Mouse (Mus musculus) erythroblast, embryonic 14.5 days (primary cell): ENCODE results near the gene Por. TPM values are rescaled to one million over a fixed set of nuclear protein-coding genes. Genes with fewer than 3 reads are reported as not detected.

Experiments
- H3K27me3 ChIP-seq: 2 replicates; pipeline ENCODE4 v1.6.1; 2012; ENCODE audit warnings: inconsistent platforms; ENCODE audit not compliant: control insufficient read depth
- H3K36me3 ChIP-seq: 2 replicates; pipeline ENCODE4 v1.6.1; 2012; ENCODE audit warnings: mild to moderate bottlenecking, inconsistent platforms; ENCODE audit not compliant: control insufficient read depth
- H3K4me1 ChIP-seq: 2 replicates; pipeline ENCODE4 v1.6.1; 2012; ENCODE audit warnings: inconsistent platforms; ENCODE audit not compliant: control insufficient read depth
- H3K4me3 ChIP-seq: replicated peaks from 2 replicates; pipeline ENCODE3; 2012; ENCODE audit warnings: moderate library complexity, mild to moderate bottlenecking, inconsistent platforms
- H3K9me3 ChIP-seq: 2 replicates; pipeline ENCODE4 v1.6.1; 2012; ENCODE audit warnings: low read length, inconsistent platforms, mixed read lengths; ENCODE audit not compliant: control insufficient read depth
- GATA1 ChIP-seq: IDR thresholded peaks from 2 replicates; pipeline ENCODE4 v1.6.1; 2012; ENCODE audit warnings: low read length, inconsistent platforms, mixed read lengths
- TAL1 ChIP-seq: IDR thresholded peaks from 3 replicates; pipeline ENCODE4 v1.6.1; 2012; ENCODE audit warnings: low read length, inconsistent platforms, mixed read lengths
- polyA plus RNA-seq: library from polyadenylated mRNA; stranded (reverse); fragments of >175 nt; gene quantifications from 2 replicates; pipeline ENCODE4 v1.2.3, GENCODE M21; 2012

Por gene
- polyA plus RNA-seq, 1 experiment, result 2.5 TPM

GRCm38 (mm10) chr5:135639760-135640458, 29.9 kb upstream of the Por start:
- TF ChIP-seq TAL1, result no peak
- TF ChIP-seq GATA1, result no peak
- Histone ChIP-seq H3K36me3 (peaks cover 13% of the 10 kb centered on the region), H3K4me1 (peaks cover 17% of the 10 kb centered on the region), H3K9me3 (no peaks in the 10 kb centered on the region), H3K27me3 (no peaks in the 10 kb centered on the region), H3K4me3 (no peak overlapping the region)

DNA sequence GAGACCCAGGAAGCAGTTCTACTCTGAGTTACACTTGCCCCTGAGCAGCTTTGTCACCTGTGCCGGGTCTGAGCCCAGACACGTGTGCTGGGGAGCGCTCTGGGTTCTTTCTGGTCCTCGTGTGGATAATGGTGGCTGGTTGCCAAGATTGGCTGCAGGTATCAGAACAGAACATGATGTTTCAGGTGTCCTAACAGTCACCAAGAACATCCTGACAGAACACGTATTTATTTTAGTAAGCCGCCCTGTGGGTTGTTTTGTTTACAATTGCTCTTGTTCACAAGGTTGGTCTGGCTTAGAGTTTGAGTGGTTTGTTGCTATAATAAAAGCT, 29.4 kb upstream of the Por start:
- Histone ChIP-seq H3K9me3 (no peaks in the 10 kb centered on the region), H3K27me3 (no peaks in the 10 kb centered on the region), H3K4me3 (no peak overlapping the region), H3K4me1 (peaks cover 17% of the 10 kb centered on the region), H3K36me3 (peaks cover 13% of the 10 kb centered on the region)
- TF ChIP-seq GATA1 (no peak), TAL1 (no peak)

DNA sequence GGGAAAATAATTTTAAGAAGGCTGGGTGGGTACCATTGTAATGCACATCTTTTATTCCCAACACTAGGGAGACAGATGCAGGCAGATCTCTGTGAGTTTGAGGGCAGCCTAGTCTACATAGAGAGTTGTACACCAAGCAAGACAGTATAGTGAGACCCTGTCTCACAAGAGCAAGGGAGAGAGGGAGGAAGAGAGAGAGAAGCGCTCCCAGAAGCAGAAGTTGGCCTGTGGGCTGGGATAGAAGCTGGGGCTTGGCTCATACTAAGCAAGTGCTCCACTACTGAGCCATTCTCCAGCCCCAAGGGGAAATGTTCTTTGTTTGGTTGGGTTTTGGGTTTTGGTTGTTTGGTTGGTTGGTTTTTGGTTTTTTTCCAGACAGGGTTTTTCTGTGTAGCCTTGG, 28.8 kb upstream of the Por start:
- H3K27me3 ChIP-seq, result no peaks in the 10 kb centered on the region
- TF ChIP-seq TAL1 (no peak), GATA1 (no peak)
- peaks cover 17% of the 10 kb centered on the region for H3K4me1 ChIP-seq
- no peaks in the 10 kb centered on the region for H3K9me3 ChIP-seq
- H3K36me3 ChIP-seq, result peaks cover 10% of the 10 kb centered on the region
- no peak overlapping the region for H3K4me3 ChIP-seq

GRCm38 (mm10) chr5:135642686-135643551, 26.9 kb upstream of the Por start:
- no peak for TF ChIP-seq TAL1
- TF ChIP-seq GATA1, result no peak
- peaks cover 5% of the 10 kb centered on the region; the same call in 1 of the 2 replicates for H3K36me3 ChIP-seq
- peaks cover 17% of the 10 kb centered on the region for H3K4me1 ChIP-seq
- no peak overlapping the region for H3K4me3 ChIP-seq
- no peaks in the 10 kb centered on the region for H3K9me3 ChIP-seq
- no peaks in the 10 kb centered on the region for H3K27me3 ChIP-seq

GRCm38 (mm10) chr5:135643552-135643842, 26.3 kb upstream of the Por start:
- no peaks in the 10 kb centered on the region for H3K9me3 ChIP-seq
- H3K4me3 ChIP-seq, result no peak overlapping the region
- H3K4me1 ChIP-seq, result peaks cover 17% of the 10 kb centered on the region
- TF ChIP-seq TAL1, result no peak
- TF ChIP-seq GATA1, result no peak
- H3K27me3 ChIP-seq, result no peaks in the 10 kb centered on the region
- peaks cover 5% of the 10 kb centered on the region; the same call in 1 of the 2 replicates for H3K36me3 ChIP-seq

GRCm38 (mm10) chr5:135643869-135644268, 26.0 kb upstream of the Por start:
- Histone ChIP-seq H3K27me3 (no peaks in the 10 kb centered on the region), H3K36me3 (peaks cover 4% of the 10 kb centered on the region; the same call in 1 of the 2 replicates), H3K9me3 (no peaks in the 10 kb centered on the region), H3K4me3 (no peak overlapping the region), H3K4me1 (peaks cover 17% of the 10 kb centered on the region)
- no peak for TF ChIP-seq GATA1
- TF ChIP-seq TAL1, result no peak

GRCm38 (mm10) chr5:135645330-135645729, 24.5 kb upstream of the Por start:
- H3K36me3 ChIP-seq, result peaks cover 2% of the 10 kb centered on the region; the same call in 1 of the 2 replicates
- H3K4me1 ChIP-seq, result peaks cover 11% of the 10 kb centered on the region
- TF ChIP-seq TAL1 (no peak), GATA1 (no peak)
- no peaks in the 10 kb centered on the region for H3K9me3 ChIP-seq
- H3K27me3 ChIP-seq, result no peaks in the 10 kb centered on the region
- no peak overlapping the region for H3K4me3 ChIP-seq

GRCm38 (mm10) chr5:135646038-135646437, 23.8 kb upstream of the Por start:
- Histone ChIP-seq H3K9me3 (no peaks in the 10 kb centered on the region), H3K36me3 (peaks cover 2% of the 10 kb centered on the region; the same call in 1 of the 2 replicates), H3K27me3 (no peaks in the 10 kb centered on the region), H3K4me3 (no peak overlapping the region), H3K4me1 (peaks cover 11% of the 10 kb centered on the region)
- TF ChIP-seq GATA1 (no peak), TAL1 (no peak)
